Mouse (Mus musculus): ENCODE results near the gene Dusp5. TPM values are rescaled to one million over a fixed set of nuclear protein-coding genes. Genes with fewer than 3 reads are reported as not detected.
"Not testable (repeated sequence)": the region's sequence is repeated elsewhere in the genome, so short reads cannot be mapped to it uniquely, and the experiment has no call there.

Dusp5 gene
- 10 to 100 TPM; 10.3 to 14.2 TPM for total RNA-seq (2021)

DNA sequence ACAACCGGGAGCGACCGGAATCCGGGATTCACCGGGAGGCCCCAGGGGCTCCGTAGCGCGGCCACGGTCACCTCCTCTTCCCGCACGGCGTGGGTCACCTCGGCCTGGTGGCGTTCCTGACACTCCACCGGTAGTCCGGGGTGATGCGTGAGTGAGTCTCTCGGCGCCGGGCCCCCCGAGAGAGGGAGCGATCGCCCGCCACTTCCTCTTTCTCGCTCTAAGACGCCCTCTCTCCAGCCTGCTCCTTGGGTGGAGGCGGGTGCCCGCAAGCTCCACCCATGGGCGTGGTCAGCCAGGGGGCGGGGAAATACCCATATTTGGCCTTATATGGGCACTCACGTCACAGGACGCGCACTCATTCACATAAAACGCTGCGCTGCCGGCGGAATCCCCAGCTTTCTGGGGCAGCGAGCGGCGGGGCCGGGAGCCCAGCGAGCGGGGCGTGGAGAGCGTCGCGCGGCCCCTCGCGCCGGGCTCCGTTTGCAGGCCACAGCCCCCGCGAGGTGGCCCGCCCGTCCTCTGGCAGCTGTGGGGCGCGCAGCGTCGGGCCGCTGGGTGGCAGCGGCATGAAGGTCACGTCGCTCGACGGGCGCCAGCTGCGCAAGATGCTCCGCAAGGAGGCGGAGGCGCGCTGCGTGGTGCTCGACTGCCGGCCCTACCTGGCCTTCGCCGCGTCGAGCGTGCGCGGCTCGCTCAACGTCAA lies at the start of gene Dusp5:
Dusp5 (plus strand) TSS at position 358 of the 703 bp plus-strand sequence.
- DNase-seq = peak; percentile 99
- intact Hi-C loops (cut with DNase I) = loop anchor here (2.0 kb wide), 3 partner anchors 24 to 108 kb away; no protein-coding TSS in a partner anchor

DNA sequence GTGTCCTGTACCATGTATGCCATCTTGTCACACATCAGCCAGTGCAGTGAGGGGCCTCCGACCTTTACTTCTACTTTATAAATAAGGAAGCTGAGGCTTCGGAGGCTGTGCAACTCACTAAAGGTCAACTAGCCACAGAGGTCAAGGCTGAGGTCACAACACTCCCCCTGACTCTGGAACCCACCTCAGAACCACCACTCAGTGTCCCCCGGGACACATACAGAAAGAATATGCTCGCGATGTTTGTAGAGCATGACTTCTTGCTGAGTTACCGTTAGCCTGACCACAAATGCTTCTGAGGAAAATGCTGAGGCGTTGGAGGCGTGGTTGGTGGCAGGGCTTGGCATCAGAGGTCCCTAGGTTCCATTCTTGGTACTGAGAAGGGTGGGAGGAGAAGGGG lies 49.3 kb upstream of the Dusp5 start:
- DNase-seq = no peak

DNA sequence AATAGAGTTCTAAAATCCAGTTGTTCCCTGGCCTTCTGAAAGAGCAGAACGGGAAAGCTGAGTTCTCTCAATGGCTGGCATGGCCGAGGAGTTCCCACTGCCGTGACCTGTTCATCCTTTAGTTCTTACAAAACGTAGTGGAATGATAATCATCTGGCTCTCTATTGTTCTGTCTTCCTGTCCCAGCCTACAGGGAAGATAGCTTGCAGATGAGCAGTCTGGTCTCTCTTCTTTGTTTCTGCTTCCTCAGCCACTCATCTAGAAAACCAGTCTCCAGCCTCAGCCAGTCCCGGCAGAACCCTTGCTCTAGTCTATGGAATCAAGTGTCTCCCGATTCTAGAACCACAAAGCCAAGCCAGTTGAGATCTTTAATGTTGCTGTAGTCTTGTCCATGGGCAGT lies 46.8 kb upstream of the Dusp5 start:
- intact Hi-C loops (cut with DNase I) = no loop called here
- no peak for DNase-seq

More for the DNA sequence above, 49.3 kb upstream of the Dusp5 start:
- intact Hi-C loops (cut with DNase I) = no loop called here

GRCm38 (mm10) chr19:53482527-53482926 lies 46.4 kb upstream of the Dusp5 start:
- DNase-seq = no peak
- intact Hi-C loops (cut with DNase I) = no loop called here

- no peak for DNase-seq
- intact Hi-C loops (cut with DNase I) = no loop called here
Observed at GRCm38 (mm10) chr19:53483984-53484383, 44.9 kb upstream of the Dusp5 start.

DNA sequence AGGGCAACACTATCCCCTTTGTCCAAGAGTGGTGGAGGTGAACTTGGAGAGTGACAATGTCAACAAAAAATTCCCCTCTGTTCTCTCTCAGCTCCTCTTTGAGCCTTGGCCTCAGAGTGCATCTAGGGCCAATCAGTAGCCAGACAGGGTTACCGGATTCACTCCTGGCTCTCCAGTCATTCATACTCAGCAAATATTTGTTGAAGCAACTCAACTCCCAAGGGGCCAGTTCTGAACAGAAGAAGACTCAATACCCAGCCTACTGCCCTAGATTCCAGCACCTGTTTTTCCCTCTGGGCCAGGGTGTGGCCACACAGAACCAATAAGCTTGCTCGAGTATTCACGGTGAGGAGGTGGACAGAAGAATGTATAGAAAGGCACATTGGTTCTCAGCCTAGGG lies 44.0 kb upstream of the Dusp5 start:
- intact Hi-C loops (cut with DNase I) = no loop called here
- no peak for DNase-seq

DNA sequence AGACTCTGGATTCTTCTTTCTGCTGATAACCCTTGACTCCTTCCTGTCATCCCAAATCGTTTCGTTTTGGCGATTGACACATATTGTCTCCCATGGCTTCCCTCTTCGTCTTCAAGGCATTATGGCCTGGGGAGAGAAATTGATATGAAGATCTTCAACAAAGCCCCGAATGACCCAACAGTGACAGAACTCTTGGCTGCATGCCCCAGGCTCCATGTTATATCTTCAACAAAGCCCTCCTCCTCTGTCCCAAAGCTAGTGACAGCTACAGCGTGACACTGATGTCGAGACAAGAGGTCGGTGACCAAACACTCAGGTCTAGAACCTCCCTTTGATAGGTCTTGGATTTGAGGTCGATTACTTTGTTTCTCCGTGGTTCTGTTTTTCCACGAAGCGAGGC lies 39.7 kb upstream of the Dusp5 start:
- intact Hi-C loops (cut with DNase I) = no loop called here
- no peak for DNase-seq

DNA sequence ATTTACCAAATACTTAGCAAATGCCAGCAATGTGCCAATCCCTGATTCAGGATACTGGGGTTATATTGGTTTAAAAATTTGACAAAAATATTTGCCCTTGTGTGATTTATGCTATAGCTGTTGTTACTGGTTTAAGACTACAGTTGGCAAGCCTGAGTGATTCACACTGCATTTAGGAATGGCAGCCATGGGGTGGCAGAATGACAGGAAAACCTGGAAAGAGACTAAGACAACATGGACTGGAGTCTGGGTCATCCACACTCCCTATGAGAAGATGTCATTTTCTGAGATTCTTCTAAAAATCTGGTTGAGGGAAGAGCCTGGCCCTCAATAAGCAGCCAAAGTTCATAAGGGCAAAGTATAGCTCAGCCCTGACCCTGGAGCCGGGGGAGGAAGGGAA lies 39.0 kb upstream of the Dusp5 start:
- intact Hi-C loops (cut with DNase I) = no loop called here
- DNase-seq = no peak

- intact Hi-C loops (cut with DNase I) = no loop called here
- no peak for DNase-seq
Observed at GRCm38 (mm10) chr19:53490898-53491297, 38.0 kb upstream of the Dusp5 start.

DNA sequence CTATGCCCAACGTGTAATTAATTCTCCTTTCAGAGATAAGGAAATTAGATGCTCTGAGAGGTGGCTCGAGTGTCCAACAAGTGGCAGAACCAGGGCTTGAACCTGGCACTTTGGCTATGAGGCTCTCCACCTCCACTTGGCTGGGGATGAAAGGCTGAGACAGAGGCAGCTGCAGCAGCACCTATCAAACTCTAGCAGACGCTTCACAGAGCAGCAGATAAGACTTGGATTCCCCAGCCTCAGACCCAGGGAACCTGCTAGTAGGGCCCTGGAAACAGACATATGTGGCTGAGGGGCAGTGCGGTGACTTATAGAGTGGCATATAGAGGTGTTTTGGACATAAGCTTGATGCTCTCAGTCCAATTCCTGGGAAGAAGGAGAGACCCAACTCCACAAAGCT lies 36.4 kb upstream of the Dusp5 start:
- intact Hi-C loops (cut with DNase I) = no loop called here
- DNase-seq = no peak

DNA sequence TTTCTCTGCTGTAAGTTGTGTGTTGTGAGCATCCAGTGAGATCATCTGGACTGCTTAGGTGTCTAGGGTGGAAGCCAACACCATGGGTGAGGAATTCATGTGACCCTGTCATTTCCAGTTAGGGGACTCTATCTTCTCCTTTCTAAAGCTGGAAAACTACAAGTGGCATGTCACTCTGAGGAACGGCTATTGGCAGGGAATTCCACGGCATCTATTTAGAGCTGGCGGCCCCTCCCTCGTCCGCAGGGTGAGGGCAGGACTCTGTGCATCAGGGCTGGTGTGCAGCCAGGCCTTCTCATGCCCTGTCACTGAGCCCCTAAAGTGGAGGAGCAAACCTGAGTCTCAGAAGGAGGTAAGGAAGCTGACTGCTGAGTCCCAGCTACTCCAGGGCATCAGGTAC lies 35.0 kb upstream of the Dusp5 start:
- DNase-seq = peak; percentile 64 to 77
- intact Hi-C loops (cut with DNase I) = no loop called here

- no peak for DNase-seq
- intact Hi-C loops (cut with DNase I) = no loop called here
Observed at GRCm38 (mm10) chr19:53497910-53498309, 31.0 kb upstream of the Dusp5 start.

- DNase-seq = no peak
- intact Hi-C loops (cut with DNase I) = no loop called here
Observed at GRCm38 (mm10) chr19:53499049-53499448, 29.9 kb upstream of the Dusp5 start.

DNA sequence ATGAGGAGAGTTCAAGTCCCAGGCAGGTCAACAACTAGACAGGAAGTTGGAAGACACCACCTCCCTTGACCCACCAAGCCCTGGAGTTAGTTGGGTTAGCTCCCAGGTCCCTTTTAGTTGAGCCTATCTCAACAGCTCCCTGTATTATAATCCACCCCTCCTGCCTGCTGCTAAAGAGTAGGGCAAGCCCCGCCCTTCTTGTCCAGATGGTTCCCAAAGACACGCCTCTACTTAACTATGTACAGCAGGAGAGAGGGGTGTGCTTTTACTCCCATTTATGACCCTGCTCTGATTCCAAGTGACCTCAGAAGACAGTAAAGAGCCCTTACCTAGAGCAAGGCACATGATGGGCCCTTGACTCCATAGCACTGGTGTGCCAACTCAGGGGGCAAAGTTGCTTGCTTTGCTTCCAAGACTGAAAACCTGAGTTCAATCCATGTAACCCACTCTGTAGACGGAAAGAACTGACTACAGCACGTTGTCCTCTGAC lies 29.4 kb upstream of the Dusp5 start:
- DNase-seq = no peak
- intact Hi-C loops (cut with DNase I) = no loop called here

DNA sequence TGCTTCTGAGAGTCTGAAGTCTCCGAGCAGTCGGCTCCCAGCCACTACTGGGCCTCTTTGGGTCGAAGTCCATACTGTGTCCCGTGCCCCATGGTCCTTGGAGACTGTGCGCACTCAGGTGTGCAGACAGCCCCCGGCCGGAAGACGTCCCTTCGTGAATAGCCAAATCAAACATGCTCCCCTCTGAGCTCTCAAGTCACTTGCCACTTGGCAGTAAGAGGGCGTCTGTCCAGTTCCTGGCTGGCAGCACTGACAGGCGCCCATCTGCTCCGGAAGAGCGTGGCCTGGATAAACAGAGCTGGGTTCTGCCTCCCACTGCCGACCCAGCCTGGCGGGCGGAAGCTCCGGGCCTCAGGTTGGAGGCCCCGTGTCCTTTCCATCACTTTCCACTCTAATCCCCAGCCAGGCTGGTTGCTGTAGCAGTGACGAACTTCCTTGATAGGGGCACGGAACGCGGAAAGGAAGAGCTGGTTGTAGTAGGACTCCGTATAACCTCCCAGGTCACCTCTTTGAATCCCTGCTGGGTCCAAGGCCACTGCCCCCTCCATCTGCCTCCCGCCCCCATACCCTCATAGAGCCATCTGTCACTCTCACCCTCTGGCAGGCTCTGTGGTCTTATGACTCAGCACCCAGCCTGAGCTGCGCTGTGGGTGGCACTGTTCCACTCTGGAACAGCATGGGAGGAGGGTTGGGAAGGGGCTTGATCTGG lies 28.5 kb upstream of the Dusp5 start:
- intact Hi-C loops (cut with DNase I) = no loop called here

DNA sequence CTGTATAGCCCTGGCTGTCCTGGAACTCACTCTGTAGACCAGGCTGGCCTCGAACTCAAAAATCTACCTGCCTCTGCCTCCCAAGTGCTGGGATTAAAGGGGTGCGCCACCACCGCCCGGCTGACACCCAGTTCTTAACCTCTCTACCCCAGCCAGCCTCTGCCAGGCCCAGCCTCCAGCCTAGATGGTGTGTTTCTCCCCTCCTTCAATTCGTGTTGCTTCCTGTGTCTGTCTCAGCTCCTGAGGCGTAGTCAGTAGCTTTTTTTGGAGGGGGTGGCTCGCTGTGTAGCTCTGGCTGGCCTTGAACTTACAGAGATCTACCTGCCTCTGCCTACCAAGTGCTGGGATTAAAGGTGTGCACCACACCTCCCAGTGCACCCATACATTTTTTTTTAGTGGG lies 27.7 kb upstream of the Dusp5 start:
- DNase-seq; intact Hi-C loops (cut with DNase I): not testable (repeated sequence)

More for the DNA sequence above, 28.5 kb upstream of the Dusp5 start:
- DNase-seq = peak; percentile 54 to 55

DNA sequence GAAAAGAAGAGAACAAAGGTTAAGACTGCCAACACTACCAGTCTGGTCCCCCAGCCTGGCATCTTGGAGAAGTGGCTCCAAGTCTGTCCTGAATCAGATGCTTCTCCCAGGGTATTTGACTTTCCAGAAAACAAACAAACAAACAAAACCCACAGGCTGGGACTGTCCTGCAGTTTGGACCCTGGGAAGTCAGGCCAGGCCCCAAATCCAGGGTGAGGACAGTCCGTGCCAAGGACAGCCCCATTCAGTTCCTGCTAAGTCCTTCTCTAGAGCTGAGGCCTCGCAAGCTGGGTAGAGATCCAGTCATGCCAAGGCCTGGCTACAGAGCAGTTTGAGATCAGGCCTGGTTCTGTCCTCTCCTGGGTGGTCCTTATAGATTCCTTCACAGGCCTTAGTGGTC lies 27.1 kb upstream of the Dusp5 start:
- DNase-seq = no peak

GRCm38 (mm10) chr19:53502891-53503371 lies 26.0 kb upstream of the Dusp5 start:
- intact Hi-C loops (cut with DNase I) = no loop called here
- DNase-seq = peak; percentile 37 to 41

More for the DNA sequence above, 27.1 kb upstream of the Dusp5 start:
- intact Hi-C loops (cut with DNase I) = no loop called here

DNA sequence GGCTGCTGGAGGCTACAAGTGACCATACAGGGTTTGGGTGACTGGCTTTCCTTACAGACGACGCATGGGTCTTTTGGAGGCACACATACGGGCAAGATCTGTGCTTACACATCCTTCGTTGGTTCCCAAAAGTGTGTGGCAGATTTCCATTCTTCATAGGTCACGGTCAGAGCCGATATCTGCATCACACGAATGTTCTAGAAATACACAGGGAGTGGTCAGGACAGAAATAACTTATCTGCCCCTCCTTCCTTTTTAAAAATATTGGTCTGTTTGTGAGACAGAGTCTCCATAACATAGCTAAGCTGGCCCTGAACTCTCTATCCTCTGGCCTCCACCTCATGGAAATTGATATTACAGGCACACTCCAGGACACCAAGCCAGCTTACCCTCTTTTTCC lies 24.7 kb upstream of the Dusp5 start:
- intact Hi-C loops (cut with DNase I) = loop anchor here (2.0 kb wide), 1 partner anchor 25 kb away; the partner anchor contains the start of gene Dusp5
- peak in 1 of 2 experiments; percentile 33 for DNase-seq

DNA sequence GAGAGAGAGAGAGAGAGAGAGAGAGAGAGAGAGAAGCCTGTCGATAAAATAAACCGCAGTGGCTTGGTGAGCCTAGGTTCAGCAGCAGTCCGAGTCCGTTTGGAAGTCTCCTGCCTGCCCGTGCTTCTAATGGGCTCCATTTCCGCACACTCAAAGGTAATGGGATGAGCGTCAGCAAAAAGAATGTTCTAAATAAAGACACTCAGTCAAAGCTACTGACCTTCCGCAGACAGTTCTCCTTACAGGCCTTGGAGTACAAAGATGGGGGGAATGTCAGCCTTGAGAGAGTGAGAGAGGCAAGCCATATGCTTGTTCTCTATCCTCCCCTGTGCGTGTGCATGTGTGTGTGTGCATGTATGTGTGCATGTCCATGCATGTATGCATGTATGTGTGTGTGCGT lies 23.2 kb upstream of the Dusp5 start:
- intact Hi-C loops (cut with DNase I) = loop anchor here (2.0 kb wide), 1 partner anchor 23 kb away; the partner anchor contains the start of gene Dusp5
- DNase-seq = peak in 1 of 2 experiments; percentile 37

DNA sequence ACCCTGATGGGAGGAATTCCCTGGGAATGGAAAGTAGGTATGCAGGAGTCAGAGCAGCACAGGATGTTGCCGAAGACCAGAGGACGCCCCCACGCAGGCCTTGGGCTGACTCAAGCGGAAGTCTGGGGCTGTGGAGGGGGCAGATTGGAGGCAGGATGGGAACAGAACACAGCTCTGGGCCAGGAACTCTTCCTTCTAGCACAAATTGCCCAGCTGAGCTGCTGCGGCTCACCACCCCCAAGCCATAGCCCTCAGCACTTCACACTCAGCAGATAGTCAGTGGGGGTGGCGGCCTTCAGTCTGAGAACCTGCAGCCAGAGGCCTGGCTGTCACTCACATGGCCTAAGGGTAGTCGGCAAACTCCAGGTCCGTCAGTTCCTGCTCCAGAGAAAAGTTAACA lies 21.4 kb upstream of the Dusp5 start:
- DNase-seq = peak; percentile 52 to 53
- intact Hi-C loops (cut with DNase I) = no loop called here

All from heart, postnatal 10 days (tissue).